Mouse (Mus musculus) frontal cortex, postnatal 14 days (tissue): ENCODE measurements around the gene Gm49388.
"Not testable (repeated sequence)": the region's sequence is repeated elsewhere in the genome, so short reads cannot be mapped to it uniquely, and the experiment has no call there.

Experiments
- DNase-seq, 2 experiments: peaks; one replicate each; pipeline ENCODE4 v3.0.0; 2022; ENCODE audit warnings: low spot score in 2 of 2

Gm49388 gene

GRCm38 (mm10) chr7:127840031-127840430 lies 54.6 kb downstream of the Gm49388 start:
- not testable (repeated sequence) for DNase-seq

GRCm38 (mm10) chr7:127840886-127841285 lies 55.5 kb downstream of the Gm49388 start:
- peak in 1 of 2 experiments; percentile 63 for DNase-seq

- DNase-seq = peak; percentile 95 to 96
Observed at GRCm38 (mm10) chr7:127841340-127842000, 56.1 kb downstream of the Gm49388 start.

- DNase-seq = peak; percentile 56 to 62
Observed at GRCm38 (mm10) chr7:127842001-127842718, 56.8 kb downstream of the Gm49388 start.

GRCm38 (mm10) chr7:127849973-127850875 lies 64.8 kb downstream of the Gm49388 start:
- DNase-seq = no peak

GRCm38 (mm10) chr7:127850906-127851305 lies 65.5 kb downstream of the Gm49388 start:
- no peak for DNase-seq
